Mouse (Mus musculus): ENCODE data around the gene Fkbp8.

Gene Fkbp8

DNA sequence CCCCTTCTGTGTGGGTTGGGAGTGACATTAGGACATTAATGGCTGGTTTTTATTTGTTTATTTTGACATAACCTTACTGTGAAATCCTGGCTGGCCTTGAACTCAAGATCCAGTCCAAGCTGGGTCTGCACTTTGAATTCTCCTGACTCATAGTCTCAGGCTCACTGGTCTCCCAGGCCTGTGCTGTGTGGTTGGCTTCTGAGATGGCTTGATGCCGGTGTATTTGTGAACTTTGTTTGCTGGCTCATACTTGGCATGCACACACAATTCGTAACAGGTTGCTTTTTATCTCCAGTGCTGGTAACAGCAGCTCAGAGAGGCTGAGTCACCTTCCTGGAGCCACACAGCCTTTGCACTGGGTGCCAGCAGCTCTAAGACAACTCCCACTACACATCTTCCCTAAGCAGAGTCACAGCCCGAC lies 2.2 kb downstream of the Fkbp8 start:
- no peak for DNase-seq (ENCODE audit: low spot score)

DNA sequence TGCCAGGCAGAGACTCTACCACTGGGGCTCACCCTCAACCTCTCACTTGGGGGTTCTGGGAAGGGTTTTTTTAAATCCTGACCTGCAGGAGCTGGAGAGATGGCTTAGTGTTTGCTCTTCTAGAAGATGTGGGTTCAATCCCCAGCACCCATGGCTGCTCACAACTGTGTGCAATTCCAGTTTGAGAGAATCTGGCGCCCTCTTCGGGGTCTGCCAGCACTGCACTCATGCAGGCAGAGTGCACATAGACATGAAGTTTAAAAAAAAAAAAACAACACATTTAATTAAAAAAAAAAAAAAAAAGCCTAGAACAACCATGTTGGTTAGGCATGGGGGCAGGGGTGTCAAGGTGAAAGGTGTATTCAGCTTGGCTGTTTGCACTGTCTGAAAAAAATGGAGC lies 2.8 kb downstream of the Fkbp8 start:
- no peak for DNase-seq (ENCODE audit: low spot score)

DNA sequence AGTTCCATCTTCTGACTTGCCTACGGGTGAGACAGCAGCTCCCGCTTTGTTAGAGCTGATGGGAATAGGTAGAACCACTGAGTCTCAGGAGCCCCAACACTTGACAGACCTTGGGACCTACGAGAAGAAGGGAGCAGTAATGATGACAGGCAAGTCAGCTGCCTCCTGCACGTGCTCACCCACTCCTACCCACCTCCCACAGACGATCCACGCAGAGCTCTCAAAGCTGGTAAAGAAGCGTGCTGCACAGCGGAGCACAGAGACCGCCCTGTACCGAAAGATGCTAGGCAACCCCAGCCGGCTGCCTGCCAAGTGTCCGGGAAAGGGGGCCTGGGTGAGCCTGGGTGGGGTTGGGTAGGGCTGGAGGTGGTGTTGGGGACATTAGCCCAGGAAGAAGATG lies 6.8 kb downstream of the Fkbp8 start:
- no peak for DNase-seq (ENCODE audit: low spot score)

DNA sequence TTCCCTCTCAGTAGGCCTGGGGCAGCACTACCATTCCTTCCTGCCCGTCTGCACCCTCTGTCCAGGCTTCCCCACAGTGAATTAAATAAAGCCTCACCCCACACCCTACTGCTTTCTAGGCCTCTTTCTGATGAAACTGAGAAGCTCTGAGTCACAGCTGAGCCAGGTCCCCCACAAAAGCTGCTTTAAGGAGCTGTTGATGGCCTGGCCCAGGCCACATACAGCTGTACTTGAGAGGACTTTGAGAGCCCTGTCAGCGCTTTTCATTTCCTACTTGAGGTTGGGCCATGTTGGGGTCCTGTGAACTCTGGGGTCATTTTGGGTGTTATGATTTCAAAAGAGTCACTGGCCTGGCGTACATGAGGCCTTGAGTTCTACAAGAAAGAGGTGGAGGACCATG lies 7.7 kb downstream of the Fkbp8 start:
- no peak for DNase-seq (ENCODE audit: low spot score)

DNA sequence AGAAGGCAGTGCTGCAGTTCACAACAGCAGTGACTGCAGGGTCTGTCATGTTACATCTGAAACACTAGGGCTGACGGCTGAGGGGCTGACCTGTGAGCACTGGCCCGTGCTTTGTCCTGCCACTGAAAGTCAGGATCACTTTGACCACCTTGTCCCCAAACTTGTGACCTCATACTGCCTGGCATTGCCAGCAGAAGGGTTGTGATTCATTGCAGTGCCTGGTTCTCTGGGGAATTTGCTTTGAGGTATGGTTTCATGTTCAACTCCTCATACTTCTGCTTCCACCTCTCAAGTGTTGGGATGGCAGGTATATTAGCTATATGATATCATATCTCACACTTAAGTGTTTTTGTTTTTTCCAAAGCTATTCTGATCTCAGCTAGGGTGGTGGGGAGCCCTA lies 8.2 kb downstream of the Fkbp8 start:
- no peak for DNase-seq (ENCODE audit: low spot score)

DNA sequence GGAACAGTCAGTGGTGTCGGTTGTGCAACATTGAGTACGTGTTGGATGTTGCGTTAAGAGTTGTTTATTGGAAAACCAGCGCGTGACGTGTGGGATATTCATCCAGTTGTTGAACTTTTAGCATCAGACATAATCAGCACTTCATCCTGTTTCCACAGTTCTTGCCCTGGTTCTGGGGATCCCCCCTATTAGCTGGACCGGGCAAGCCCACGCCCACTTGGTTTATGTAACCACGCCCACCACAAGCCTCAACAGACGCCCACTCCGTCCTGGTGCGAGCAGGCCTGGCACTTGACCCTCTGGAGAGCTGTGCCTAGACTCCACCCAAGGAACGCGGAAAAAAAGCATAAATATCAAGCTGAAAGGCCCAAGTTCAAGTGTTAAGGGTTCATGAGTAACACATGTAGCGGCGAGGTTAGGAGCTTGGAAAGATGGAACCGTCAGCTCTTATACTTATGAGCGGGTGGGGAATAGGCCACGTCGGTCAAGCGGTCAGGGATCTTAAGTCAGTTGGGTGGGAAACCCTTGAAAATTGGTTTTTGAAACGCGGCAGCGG lies 10.6 kb downstream of the Fkbp8 start:
- DNase-seq (ENCODE audit: low spot score): peak; percentile 89

DNA sequence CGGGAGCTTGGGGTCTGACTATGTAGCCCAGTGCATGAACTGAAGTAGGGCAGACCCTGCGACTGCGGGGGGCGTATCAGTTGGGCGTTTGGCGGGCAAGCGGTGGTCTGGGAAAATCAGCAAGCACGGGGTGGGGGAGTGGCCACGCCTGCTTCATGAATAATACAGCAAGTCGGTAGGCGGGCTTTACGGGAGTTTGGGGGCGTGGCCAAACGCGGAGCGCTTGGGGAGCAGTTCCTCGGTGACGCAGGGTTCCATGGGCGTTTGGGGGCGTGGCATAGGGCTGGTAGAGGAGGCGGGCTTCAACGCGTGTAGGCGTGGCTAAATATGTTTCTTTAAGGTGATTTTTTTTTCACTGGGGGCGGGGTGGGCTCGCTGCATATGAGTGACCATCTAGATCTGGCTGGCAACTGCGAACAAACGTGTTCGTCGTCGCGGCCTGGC lies 11.1 kb downstream of the Fkbp8 start:
- peak; percentile 100 for DNase-seq (ENCODE audit: low spot score)

DNA sequence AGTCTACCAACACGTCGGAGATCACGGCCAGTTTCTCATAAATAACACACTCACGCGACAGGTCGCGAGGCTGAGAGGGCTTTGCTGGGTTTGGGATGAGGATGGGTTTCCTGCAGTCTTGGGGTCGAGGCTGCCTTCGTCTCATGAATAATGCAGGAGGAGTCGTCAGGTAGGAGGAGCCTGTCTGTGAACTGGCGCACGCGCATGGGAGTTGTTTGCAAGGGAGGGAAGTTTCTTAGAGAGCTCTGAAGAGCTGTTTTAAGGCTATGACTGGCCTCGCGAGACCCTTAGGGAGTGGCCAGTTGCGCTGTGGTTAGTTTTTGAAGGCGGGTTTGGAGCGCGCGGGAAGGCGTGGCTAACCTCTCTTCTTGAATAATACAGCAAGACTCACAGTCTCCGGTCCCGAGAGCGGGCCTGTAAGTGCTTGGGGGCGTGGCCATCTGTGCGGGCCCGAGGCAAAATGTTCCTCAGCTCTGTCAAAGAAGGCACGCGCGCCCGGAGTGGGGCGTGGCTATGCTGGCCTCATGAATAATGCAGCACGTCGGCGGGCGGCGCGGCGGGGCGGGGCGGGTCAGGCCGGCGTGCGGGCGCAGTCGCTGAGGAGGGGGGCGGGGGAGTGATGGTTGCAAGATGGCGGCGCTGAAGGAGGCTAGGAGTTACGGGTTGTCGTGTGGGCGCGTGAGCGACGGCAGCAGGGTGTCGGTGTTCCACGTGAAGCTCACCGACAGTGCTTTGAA lies 11.7 kb downstream of the Fkbp8 start, which contains the start of gene Ell:
Ell (plus strand) TSS at position 381 of the 737 bp plus-strand sequence.
- peak; percentile 100 for DNase-seq (ENCODE audit: low spot score)

DNA sequence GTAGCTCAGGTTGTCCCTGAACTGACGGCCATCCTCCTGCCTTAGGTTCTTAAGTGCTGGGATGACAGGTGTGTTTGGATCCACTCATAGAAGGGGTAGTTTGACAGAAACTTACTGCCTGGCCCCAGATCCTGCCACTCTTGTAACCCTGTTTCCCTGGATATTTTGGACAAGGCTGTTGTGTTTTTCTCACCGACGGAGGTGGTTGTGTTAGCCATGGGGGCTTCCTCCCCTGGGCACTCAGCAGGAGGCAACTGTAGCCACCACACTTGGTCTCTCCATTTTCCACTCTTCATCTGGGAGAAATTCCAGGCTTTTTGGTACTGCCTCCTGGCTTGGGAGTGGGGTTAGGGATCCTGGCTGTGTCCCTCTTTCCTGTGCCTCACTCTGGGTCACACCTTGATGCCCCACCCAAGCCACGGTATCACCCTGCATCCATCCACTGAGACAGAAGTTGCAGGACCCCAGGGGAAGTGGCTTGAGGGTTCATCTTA lies 12.5 kb downstream of the Fkbp8 start:
- DNase-seq (ENCODE audit: low spot score): no peak

DNA sequence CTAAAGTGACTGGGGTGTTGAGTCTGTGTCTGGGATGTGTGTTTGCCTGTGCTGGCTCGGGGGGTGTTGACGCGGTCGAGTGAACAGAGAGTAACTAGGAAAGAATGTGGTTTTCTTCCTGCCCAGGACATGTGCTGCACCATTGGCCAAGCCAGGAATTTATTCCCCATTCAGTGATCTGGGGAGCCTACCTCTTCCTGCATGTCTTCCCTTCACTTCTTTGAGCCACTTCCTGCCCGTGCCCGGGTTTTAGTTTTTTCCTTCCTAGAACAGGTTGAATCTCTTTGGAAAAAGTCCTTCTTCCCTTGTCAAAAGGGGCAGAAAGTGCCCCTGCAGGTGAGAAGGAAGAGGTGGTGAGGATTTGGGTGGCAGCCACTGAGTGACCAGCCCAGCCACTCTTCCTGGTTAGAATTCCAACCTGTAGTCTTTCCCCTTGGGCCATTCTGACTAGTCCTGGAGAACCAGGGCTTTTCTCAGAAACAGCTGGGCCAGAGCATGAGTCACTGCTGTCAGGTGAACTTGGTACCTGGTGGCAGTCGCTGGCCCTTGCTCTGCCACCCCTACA lies 13.1 kb downstream of the Fkbp8 start:
- DNase-seq (ENCODE audit: low spot score): no peak

DNA sequence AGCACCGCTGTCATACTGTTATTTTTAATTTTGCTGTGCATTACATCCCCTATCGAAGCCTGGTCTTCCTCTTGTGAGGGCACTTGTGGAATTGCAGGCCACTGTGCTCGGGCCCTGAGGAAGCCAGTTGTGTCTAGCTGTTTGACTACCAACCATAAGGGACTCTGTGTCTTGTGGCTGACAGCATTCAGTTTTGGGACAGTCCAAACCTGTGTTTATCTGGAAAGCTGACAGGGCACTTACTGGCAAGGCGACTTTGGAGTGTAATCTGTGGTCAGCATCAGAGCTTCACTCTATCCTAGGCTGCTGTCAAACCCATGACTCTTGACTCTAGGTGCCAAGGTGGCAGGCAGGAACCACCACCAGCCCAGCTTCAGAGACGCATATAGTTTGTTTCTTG lies 13.6 kb downstream of the Fkbp8 start:
- no peak for DNase-seq (ENCODE audit: low spot score)

DNA sequence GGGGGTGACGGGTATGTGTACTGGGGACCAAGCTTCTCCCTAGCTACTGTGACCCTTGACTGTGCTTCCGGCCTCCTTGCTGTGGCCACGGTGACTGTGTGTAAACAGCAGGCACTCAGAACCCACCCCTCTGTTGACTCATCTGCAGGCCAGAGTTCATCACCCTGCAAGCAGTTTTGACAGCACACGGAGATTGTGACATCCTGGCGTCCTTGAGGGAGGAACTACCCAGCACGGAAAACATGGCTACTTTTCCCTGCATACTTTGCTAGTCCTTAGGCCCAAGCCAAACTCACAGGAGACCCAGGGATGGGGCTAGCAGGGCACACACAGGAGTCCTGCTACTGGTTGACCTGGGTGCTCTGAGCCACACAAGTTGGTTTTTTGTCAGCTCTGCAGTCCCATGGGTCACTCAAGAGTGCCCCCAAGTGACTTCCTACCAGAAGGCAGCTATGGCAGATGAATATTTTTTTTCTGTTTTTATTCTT lies 16.7 kb downstream of the Fkbp8 start:
- DNase-seq (ENCODE audit: low spot score): peak; percentile 84

DNA sequence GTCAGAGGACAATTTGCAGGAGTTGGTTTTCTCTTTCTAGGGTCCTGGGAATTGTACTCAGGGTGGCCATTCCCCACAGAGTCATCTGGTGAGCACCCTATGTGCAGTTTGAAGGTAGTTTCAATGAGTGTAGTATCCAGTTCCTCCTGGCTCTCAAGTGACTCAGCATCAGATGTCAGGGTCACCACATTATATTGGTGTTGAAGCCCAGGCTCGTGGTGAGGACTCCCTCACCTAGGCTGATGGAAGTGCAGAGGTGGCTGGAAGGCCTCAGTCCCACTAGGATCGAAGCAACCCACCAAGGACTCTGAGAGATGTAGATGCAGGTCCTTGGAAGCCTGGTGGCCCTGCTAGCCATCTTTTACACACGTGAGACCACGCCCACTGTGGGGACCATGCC lies 18.9 kb downstream of the Fkbp8 start:
- DNase-seq (ENCODE audit: low spot score): no peak

DNA sequence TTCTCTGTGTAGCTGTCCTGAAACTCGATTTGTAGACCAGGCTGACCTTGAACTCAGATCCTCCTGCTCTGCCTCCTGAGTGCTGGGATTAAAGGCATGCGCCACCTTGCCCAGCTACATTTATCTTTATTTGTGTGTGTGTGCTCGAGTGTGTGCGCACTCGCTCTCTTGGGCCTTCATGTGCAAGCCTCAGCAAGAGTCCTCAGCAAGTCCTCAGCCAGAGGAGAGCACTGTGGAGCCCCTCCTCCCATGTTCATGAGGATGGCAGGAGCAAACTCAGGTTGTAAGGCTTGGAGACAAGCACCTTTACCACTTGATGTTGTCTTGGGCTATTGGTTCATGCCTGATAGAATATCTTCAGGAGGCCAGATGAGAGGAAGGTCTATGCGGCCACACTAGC lies 20.2 kb downstream of the Fkbp8 start:
- no peak for DNase-seq (ENCODE audit: low spot score)

DNA sequence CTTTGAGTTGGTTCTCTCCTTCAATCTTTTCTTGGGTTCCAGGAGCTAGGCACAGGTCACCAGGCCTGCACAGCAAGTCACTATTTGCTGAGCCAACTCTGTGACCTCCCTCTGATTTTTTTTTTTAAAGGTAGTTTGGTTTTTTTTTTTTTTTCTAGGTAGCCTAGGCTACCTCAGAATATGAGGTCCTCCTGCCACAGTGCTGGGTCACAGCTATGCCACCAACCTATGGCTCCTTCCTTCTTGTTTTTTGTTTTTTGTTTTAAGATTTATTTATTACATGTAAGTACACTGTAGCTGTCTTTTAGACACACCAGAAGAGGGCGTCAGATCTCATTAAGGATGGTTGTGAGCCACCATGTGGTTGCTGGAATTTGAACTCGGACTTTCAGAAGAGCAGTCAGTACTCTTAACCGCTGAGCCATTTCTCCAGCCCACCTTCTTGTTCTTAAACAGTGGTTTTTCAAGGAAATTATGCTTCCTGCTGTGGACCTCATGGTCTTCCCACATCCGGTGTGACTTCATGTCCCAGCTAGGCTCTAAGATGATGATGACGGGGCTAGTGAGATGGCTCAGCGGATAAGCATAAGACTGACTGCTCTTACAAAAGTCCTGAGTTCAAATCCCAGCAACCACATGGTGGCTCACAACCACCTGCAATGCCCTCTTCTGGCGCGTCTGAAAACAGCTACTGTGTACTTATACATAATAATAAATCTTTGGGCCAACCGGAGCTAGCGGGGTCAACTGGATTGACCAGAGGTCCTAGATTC lies 22.1 kb downstream of the Fkbp8 start:
- DNase-seq (ENCODE audit: low spot score): no peak

DNA sequence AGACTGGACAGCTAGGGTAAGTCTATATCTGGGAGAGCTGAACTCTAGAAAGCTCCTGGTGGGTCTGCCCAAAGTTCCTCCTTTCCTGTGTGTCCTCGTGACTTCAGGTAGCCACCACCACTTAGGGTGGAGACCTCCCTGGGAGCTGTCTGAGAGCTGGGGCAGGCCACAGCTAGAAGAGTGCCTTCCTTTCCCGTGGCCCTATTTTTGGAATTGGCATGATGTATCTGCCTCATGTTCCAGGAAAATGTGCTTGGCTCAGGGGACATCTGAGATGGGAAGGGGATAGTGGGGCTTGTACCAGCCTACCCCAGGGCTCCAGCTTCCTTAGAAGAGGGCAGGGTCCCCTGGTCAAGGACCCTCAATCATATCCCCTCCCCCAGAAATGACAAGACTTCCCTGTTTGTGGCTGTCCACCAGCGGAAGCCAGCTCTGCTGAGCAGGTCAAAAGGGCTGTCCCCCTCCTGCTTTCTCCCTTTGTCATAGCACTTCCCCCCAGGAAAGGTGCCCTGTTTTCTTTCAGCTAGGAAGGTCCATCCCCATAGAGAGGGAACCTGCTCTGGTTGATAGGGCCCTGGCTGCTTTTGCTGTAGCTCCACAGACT lies 24.1 kb downstream of the Fkbp8 start:
- no peak for DNase-seq (ENCODE audit: low spot score)

DNA sequence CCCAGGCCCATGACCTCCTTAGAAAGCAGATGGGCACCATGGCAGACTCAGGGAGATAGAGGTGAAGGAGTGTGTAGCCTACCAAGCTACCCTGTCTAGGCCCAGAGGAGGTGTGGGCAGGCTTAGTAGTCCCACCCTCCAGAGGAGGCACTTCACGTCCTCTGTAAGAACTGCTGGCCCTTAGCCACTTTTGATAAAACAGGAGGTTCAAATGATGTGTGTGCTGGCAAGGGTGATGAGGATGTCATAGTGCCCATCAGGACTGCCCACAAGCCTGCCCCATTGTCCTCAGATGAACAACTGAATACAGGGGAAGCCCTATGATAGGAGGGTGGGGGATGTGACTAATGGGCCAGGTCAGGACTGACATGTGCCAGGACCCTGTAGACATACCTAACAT lies 25.3 kb downstream of the Fkbp8 start:
- peak; percentile 64 for DNase-seq (ENCODE audit: low spot score)

DNA sequence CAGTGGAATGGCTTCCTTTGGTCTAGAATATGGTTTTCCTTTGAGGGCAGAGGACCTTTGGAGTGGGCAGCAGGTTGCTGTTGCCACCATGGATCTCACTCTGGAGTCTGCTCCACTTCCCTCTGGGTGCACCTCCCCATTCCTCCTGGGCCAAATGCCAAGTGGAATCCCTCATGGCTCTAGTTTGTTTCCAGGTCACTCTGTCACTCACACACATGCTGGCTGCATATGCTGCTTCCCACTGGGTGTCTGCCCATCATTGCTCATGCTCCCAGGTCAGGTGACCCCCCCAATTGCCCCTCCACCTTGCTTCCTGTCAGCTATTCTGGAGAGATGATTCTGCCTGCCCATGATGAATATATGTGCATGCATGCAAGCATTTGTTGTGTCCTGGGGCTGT lies 26.2 kb downstream of the Fkbp8 start:
- DNase-seq (ENCODE audit: low spot score): peak; percentile 49

DNA sequence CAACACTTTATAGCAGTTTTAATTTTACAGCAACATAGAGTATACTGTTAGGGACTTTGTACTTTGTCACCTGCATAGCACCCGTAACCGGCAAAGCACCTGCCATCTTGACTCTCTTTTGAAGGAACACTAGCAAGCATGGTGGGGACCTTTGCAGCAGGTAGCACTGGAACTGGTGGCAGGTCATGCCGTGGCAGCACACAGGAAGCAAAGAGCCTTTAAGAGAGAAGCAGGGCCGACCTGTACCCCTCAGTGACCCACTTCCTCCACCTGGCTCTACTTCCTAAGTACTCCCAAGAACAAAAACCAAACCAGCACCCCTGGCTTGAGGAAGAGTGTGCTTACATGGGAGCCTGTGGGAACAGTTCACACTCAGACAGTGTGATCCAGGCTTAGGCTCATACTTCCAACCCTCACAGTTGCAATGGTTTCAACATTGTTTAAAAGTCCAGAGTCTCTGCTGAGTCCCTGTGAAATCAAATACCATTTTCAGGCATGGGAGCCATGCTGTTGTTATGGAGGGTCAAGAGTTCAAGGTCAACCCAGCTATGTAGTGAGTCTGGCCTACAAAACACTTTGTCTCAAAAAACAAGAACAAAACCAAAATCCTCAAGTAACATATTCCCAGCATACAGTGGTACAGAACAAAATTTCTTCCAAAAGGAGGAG lies 27.7 kb downstream of the Fkbp8 start:
- no peak for DNase-seq (ENCODE audit: low spot score)

DNA sequence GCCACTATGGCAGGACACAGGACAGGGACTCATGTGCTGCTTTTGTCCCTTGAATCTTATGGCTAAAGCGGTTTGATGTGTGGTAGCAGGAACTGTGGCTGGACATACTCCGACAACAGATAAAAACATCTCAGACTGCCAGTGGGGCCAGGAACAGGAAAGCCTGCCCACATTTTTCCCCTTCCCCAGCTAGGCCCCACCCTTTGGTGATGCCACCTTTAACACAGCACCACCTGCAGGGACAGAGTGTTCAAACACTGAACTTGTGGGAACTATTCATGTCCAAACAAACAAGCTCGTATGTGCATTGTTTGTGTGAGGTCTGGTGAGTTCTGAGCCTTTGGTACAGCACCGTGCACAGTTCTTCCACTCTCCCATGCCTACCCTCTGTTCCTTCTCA lies 30.8 kb downstream of the Fkbp8 start:
- peak; percentile 50 for DNase-seq (ENCODE audit: low spot score)

DNA sequence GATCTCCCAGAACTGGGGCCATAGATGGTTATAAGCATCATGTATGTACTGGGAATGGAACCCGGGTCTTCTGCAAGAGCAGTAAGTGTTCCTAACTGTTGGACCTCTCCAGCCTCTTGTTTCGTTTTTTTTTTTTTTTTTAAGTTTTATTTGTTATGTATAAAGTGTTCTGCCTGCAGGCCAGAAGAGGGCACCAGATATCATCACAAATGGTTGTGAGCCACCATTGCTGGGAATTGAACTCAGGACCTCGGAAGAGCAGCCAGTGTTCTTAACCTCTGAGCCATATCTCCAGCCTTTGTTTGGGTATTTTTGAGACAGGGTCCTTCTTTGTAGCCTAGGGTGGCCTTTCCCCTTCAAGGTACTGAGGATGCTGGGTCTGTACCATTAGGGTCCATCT lies 31.5 kb downstream of the Fkbp8 start:
- DNase-seq (ENCODE audit: low spot score): no peak

DNA sequence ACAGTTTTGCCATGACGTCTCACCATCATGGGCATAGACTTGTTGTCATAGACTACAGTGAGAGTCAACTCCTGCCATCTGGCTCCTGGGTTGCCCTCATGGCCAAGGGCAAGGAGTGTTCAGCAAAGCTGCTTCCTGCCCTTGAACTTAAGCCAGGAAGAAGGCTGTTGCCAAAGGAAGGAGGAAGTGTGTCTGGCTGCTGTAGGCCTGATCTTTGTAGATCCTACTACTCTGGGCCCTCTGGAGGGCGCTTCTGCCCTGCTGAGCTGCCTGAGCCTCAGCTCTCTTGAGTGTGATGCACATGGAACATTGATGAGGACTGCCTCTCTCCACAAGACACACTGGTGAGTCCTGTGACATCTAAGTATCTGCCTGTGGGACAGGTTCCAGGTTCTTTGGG lies 32.6 kb downstream of the Fkbp8 start:
- DNase-seq (ENCODE audit: low spot score): peak; percentile 89

All from lung, postnatal 25 days (tissue).